Mouse (Mus musculus): ENCODE results near the gene Zfp335. TPM values are rescaled to one million over a fixed set of nuclear protein-coding genes. Genes with fewer than 3 reads are reported as not detected.

The Zfp335 gene
- total RNA-seq (2021), result 10 to 100 TPM; 11.5 to 12.2 TPM

DNA sequence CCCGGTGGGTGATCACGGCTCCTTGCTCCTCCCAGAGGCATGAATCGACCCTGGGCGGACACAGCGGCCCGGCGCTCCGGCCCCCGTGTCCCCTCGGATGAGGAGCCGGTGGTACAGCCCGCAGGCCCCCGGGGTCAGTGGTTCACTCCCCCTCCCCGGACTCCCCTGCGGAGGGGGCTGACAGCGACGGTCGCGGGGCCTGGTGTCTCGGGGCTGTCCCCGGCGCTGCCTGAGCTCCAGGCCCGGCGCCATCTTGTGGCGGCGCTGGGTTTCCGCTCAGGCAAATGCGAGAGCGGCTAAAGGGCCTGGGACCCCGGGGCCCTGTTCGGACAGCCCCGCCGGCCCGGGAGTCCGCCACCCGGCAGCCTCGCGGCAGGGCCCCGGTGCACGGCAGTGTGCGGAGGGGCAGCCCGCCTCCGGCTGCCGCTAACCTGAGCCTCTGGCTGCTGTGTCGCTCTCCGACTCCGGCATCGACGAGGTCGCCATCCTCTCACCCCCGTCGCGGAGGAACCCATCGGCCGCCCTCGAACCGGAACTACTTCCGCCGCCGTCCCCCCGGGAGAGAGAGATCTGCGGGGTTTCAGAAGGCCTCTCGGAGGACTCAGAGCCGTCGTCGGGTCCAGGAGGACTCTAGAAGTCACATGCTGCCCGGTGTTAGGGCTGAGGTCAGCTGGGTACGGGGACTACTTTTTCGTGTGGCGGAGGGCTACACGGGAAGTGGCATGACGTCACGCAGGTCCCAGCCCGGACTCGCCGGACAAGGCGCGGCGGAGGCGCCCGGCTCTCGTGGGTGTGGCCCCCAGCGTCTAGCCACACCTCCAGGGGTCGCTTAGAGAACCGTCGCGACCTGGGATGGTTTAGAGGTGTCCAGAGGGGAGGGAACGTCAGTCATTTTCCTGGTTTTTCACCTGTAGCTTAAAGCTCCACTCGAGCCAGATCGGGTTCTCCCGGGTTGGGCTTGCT is at the start of gene Zfp335:
Gene Zfp335 (minus strand): TSS at position 672 of the 963 bp plus-strand sequence.
- peak; percentile 96 for DNase-seq
- intact Hi-C loops (cut with DNase I), result loop anchor here (2.0 kb wide), 1 partner anchor 79 kb away; the partner anchor contains the start of genes Ctsa and Neurl2

- peak; percentile 34 to 62 for DNase-seq
- intact Hi-C loops (cut with DNase I), result loop anchor here (5.0 kb wide), 1 partner anchor 151 kb away; no protein-coding TSS in a partner anchor
Observed at GRCm38 (mm10) chr2:164960716-164961441, 49.3 kb upstream of the Zfp335 start, which contains the start of gene Slc12a5. TSS of gene Slc12a5 (plus strand) at chr2:164960802.

DNA sequence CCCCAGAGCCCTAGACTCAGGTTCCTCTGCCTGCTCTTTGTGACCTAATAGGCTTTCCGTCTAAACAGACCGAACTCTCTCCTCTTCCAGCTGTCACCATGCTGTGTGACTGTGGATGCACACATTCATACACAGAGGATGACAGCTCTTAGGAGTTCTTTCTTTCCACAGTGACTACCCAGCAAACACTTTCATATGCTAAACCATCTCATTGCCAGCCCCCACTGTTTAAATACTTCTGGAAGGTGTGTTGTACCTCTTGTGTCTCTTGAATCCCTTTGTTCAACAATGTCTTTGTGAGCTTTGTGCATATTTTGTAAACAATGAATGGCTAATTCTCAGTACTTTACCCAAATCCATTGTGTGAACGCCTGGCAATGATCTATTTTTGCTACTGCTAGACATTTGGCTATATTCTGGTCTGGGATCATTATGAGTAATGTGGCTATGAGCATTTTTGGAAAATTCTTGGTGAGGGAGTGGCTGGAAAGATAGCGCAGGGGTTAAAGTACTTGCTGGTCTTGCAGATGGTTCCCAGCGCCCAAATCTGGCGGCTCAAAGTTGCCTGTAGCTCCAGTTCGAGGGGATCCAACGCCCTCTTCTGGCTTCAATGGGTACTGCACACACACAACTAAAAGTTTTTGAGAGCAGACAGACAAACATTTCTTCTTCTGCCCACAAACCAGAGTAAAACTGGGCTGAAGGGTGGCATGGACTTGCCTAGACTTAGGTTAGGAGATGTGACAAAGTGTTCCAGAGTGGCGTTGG is 46.2 kb upstream of the Zfp335 start:
- intact Hi-C loops (cut with DNase I), result loop anchor here (10.0 kb wide), 1 partner anchor 317 kb away; no protein-coding TSS in a partner anchor
- no peak for DNase-seq

DNA sequence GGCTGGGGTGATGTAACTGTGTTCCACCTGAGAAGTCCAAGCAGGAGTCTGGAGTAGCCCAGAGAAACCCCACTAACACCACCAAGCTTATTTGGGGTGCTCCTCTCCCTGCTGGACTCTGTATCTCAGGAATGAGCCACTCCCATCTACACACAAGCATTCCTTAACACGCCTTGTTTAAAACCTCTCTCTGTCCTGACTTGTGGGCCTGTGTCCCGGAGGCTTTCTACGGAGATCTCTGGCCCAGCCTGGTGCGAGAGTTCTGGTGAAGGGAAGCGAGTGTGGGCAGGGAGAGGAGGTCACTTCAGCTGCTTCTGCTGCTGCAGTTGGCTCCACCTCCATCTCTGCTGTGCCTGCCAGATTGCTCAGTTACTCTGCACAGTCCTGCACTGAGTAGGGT is 44.6 kb upstream of the Zfp335 start:
- no peak for DNase-seq
- intact Hi-C loops (cut with DNase I), result loop anchor here (10.0 kb wide), 1 partner anchor 319 kb away; no protein-coding TSS in a partner anchor

- no peak for DNase-seq
- intact Hi-C loops (cut with DNase I), result loop anchor here (10.0 kb wide), 1 partner anchor 319 kb away; no protein-coding TSS in a partner anchor
Observed at GRCm38 (mm10) chr2:164955725-164956124, 44.2 kb upstream of the Zfp335 start.

DNA sequence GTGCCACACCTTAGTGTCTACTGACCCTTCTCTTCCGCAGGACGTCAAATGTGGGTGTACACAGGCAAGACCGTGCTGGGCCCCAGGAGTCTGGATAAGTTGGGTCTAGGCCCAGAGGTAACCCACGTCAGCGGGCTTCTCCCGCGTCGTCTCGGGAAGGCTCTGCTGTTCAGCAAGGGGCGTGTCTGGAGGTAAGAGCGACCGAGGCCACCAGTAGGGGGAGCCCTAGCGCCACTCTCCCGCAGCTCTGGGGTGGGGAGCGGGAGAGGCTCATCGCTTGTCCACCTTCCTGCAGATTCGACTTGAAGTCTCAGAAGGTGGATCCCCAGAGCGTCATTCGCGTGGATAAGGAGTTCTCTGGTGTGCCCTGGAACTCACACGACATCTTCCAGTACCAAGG is 41.7 kb upstream of the Zfp335 start:
- intact Hi-C loops (cut with DNase I), result loop anchor here (10.0 kb wide), 1 partner anchor 322 kb away; no protein-coding TSS in a partner anchor
- DNase-seq, result peak; percentile 77 to 84

DNA sequence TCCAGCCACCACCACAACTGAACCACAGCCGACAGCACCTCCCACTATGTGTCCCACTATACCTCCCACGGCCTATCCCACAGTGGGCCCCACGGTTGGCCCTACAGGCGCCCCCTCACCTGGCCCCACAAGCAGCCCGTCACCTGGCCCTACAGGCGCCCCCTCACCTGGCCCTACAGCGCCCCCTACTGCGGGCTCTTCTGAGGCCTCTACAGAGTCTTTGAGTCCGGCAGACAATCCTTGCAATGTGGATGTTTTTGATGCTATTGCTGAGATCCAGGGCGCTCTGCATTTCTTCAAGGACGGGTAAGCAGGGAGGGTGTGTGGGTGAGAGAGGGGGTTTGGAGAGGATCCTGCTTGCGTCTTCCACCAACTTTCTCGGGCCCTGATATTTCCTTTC is 40.9 kb upstream of the Zfp335 start:
- no peak for DNase-seq
- intact Hi-C loops (cut with DNase I), result loop anchor here (10.0 kb wide), 1 partner anchor 322 kb away; no protein-coding TSS in a partner anchor

DNA sequence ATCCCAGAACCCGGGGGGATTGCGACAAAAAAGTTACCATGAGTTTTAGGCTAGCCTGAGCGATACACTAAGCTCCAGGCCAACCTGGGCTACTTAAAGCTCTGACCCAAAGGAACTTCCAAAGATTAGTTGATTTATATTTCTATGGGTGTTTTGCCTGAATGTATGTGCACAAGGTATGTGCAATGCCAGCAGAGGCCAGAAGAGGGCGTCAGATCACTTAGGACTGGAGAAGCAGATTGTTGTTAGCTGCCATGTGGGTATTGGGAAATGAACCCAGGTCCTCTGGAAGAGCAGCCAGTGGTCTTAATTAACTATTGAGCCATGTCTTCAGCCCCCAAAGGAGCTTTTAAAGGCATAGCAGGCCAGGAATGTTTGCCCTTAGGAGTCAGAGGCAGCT is 40.2 kb upstream of the Zfp335 start:
- intact Hi-C loops (cut with DNase I), result loop anchor here (10.0 kb wide), 1 partner anchor 323 kb away; no protein-coding TSS in a partner anchor

GRCm38 (mm10) chr2:164950501-164950900 is 38.9 kb upstream of the Zfp335 start:
- intact Hi-C loops (cut with DNase I), result loop anchor here (10.0 kb wide), 1 partner anchor 324 kb away; no protein-coding TSS in a partner anchor
- no peak for DNase-seq

More for the DNA sequence above, 40.2 kb upstream of the Zfp335 start:
- no peak for DNase-seq

DNA sequence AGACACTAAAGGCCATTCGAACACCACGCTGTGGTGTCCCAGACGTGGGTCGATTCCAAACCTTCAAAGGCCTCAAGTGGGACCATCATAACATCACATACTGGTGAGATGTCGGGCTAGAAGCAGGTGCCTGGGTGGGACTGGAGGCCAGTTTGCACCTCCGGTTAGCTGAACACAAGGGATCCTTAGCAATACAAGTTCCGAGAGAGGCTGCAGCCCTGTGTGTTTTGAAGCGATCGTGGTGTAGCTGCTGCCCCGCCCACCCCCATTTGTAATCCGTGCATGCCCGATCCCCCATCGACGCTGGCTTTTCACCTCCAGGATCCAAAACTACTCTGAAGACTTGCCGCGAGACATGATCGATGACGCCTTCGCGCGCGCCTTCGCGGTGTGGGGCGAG is 37.4 kb upstream of the Zfp335 start:
- DNase-seq, result no peak
- intact Hi-C loops (cut with DNase I), result no loop called here

DNA sequence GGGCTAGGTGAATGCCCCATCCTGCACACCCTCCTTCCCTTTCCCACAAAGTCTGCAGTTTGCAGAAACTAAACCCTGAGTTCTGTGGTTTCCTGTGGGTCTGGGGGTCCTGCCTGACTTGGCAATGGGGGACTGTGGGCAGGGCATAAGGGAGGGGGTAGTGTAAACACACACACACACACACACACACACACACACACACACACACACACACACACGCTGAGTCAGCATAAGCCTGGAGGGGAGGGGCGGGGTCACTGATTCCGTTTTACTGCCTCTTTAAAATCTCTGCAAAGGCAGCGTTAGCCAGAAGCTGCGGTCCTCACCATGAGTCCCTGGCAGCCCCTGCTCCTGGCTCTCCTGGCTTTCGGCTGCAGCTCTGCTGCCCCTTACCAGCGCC is 36.4 kb upstream of the Zfp335 start:
- DNase-seq, result no peak
- intact Hi-C loops (cut with DNase I), result no loop called here

GRCm38 (mm10) chr2:164947506-164947905 is 35.9 kb upstream of the Zfp335 start:
- no peak for DNase-seq
- intact Hi-C loops (cut with DNase I), result no loop called here

- intact Hi-C loops (cut with DNase I), result no loop called here
- DNase-seq, result peak in 1 of 2 experiments; percentile 18
Observed at GRCm38 (mm10) chr2:164942692-164943290, 31.2 kb upstream of the Zfp335 start.

GRCm38 (mm10) chr2:164940140-164940830 is 28.7 kb upstream of the Zfp335 start, which contains the start of gene Mmp9:
TSS of gene Mmp9 (plus strand) at chr2:164940780.
- intact Hi-C loops (cut with DNase I), result no loop called here
- no peak for DNase-seq

DNA sequence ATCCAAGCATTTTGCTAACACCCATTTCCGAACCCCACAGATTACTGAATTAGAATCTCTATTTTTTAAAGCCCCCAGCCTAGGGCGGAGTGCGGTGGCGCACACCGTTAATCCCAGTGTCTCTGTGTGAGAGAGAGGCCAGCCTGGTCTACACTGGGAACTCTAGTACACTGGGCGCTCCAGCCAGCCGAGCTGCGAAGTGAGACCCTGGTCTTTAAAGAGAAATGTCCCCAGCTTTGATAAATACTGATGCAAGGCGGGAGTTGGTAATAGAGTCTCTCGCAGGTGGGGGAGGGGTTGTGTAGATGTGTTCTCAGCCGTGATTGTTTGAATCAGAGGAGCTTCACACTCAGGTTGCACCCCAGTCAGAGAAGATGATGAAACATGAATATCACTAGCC is 27.5 kb upstream of the Zfp335 start:
- no peak for DNase-seq
- intact Hi-C loops (cut with DNase I), result no loop called here

- intact Hi-C loops (cut with DNase I), result no loop called here
- DNase-seq, result peak in 1 of 2 experiments; percentile 30
Observed at GRCm38 (mm10) chr2:164938146-164939091, 26.9 kb upstream of the Zfp335 start.

DNA sequence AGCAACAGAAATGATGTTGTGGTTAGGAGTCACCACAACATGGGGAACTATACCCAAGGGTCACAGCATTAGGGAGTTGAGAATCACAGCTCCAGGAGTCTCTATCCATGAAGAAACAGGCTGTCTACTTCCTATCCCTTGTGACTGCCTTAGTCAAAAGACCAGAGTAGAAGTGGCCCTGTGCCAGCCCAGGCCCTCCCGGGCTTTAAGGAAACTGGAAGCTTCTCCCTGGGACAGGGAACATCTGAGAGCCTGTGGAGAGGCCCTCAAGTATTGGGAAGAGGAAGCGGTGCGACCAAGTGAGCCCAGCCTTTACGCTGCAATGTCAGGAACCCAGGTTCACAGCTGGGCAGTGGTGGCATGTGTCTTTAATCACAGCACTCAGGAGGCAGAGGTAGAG is 24.4 kb upstream of the Zfp335 start:
- intact Hi-C loops (cut with DNase I), result no loop called here
- no peak for DNase-seq

GRCm38 (mm10) chr2:164933534-164933933 is 22.0 kb upstream of the Zfp335 start:
- intact Hi-C loops (cut with DNase I), result no loop called here
- no peak for DNase-seq

Data from heart, postnatal 10 days (tissue).